Mouse (Mus musculus): ENCODE results near the gene Mib2.
"Not testable (repeated sequence)": the region's sequence is repeated elsewhere in the genome, so short reads cannot be mapped to it uniquely, and the experiment has no call there.

The Mib2 gene

GRCm38 (mm10) chr4:155668689-155669597, at the start of gene Mib2:
Mib2 (minus strand) TSS chr4:155669198.
- peak; percentile 99 for DNase-seq (ENCODE audit: low spot score)

- no peak for DNase-seq (ENCODE audit: low spot score)
These were observed 41.7 kb upstream of the Mib2 start for GRCm38 (mm10) chr4:155710521-155711252.

GRCm38 (mm10) chr4:155708988-155709387, 40.0 kb upstream of the Mib2 start:
- no peak for DNase-seq (ENCODE audit: low spot score)

DNA sequence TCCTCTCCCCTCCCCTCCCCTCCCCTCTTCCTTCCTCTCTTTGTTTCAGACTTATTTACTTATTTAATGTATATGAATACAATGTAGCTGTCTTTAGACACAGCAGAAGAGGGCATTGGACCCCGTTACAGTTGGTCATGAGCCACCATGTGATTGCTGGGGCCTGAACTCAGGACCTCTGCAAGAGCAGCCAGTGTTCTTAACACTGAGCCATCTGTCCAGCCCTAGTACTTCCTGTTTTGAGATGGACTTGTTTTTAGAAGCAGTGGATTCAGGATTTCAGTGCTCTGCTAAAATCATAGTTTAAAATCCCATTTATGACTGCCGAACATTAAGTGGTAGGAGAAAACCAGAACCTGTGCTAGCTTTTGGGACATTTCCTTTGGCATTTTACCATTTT, 39.6 kb upstream of the Mib2 start:
- no peak for DNase-seq (ENCODE audit: low spot score)

GRCm38 (mm10) chr4:155705592-155705929, 36.6 kb upstream of the Mib2 start:
- DNase-seq (ENCODE audit: low spot score): peak; percentile 32

DNA sequence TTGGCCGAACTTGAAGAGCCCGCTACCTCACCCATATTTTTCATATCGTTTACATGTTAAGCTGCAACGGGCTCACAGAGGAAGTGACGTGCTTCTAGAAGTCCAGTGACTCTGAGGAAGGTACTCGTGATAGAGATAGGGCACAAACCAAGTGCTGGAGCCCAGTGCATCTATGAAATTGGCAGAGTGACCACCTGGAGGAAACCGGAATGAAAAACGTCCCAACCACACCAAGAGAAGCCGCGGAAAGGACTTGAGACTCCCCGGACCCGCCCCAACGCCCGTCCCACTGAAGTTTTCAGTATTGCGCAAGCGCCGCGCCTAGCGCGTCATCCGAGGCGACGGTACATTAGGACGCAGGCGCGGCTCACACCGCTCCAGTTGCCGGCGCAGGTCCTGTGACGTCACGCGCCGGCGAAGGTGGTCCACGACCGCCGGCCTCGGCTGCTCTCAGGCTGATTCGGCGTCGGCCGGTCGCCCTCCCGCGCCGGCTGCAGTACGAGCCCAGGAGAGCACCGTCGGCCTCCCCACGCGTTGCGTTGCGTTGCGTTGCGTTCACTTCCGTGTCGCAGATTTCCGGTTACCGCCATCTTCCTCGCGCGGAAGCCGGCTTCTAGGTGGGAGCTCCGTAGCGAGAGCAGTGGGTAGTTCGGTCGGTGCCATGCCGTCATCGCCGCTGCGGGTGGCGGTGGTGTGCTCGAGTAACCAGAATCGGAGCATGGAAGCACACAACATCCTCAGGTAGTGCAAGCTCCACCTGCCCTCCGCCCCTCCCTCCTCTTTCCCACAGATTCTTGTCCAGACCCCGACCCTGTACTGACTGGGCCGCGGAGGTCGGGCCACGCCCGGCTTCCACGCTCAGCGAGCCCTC, 36.0 kb upstream of the Mib2 start, which contains the start of gene Ssu72:
Ssu72 (plus strand) TSS at position 80 of the 871 bp plus-strand sequence.
- DNase-seq (ENCODE audit: low spot score): peak; percentile 97

DNA sequence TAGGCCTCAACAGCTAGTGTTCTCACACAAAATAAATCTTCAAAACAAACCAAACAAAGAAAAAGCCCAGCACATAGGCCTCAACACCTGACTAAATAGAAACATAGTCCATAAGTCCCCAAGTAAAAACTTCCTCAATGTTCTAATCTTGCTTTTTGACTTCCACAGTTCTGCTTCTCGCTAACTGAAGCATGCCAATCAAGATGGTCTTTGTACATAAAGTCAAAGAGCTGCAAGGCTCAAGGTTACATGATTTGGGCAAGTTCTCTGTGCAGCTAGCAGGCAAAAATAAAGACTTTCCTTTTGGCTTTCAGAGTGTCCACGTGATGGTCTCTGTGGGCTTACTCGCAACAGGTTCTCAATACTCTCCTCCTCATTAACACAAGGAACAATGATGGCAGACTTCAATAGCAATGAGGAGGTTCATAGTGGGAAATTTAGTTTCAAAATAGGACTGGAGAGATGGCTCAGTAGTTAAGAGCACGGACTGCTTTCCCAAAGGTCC, 34.5 kb upstream of the Mib2 start:
- DNase-seq (ENCODE audit: low spot score): no peak

GRCm38 (mm10) chr4:155700425-155700824, 31.4 kb upstream of the Mib2 start:
- peak; percentile 60 for DNase-seq (ENCODE audit: low spot score)

DNA sequence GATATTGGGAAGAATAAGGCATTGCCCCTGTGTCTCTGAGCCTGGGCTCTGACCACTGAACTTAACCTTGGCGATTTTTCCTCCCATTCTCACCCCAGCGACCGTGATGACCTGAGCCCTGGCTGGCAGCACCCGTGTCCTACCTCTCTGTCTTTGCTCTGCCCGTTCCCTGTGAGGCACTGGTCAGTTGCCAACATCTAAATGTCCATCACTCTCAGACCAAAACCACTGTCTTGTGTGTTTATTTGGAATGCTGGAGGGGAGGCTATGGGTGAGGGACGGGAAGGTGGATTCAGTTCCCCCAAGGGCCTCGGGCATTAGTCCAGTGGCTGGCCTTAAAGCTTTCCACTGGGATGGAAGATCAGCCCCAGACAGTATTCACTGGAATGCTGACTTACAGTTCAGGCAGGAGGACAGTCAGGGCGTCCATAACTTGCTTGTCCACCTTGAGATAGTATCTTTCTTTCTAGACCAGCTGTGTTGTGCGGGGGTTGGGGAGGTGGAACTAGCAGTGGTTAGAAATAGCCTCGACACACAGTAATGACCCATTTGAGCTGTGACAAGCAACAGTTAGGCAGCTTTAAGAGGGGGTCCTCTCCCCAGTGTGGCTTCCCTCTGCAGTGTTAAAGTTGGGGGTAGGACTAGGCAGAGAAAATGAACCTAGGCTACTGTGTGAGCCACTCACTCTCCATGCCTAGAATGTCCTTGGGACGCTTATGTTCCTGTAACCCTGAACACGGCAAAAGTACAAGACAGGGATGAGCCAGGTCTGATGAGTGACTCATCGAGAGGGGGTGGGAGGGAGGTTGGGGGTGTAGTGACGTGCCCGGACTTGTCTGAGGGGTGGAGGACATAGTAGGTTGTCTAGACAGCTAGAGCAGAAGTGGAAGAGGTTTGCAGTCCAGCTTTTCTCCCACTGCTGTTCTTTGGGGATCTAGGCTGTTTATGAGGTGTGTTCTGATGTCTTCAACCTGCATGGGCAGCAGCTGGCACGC, 27.6 kb upstream of the Mib2 start:
- DNase-seq (ENCODE audit: low spot score): no peak

DNA sequence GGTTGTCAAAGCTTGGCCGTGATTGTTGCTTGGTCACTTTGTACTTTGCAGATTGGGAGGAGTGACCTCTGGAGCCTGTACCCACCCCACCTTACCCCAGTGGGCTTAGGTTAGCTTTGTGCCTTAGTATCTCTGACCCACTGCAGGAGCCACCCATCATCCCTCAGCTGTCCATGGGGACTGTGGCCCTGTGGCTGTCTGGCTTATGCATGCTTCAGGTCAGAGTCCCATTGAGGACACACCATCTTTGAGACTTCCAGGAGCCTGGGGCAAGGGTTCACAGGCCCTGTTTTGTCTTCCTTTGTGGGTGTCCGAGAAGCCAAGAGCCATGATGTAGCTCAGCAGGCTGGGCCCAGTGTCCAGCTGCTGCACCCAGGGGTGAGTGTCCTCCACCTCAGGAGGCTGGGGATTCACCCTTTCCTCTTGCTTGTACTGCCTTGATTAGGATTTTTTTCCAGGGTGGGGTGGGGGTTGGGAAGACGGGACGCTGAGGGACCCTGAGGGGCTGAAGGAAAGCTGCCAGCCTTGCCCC, 26.6 kb upstream of the Mib2 start:
- DNase-seq (ENCODE audit: low spot score): no peak

DNA sequence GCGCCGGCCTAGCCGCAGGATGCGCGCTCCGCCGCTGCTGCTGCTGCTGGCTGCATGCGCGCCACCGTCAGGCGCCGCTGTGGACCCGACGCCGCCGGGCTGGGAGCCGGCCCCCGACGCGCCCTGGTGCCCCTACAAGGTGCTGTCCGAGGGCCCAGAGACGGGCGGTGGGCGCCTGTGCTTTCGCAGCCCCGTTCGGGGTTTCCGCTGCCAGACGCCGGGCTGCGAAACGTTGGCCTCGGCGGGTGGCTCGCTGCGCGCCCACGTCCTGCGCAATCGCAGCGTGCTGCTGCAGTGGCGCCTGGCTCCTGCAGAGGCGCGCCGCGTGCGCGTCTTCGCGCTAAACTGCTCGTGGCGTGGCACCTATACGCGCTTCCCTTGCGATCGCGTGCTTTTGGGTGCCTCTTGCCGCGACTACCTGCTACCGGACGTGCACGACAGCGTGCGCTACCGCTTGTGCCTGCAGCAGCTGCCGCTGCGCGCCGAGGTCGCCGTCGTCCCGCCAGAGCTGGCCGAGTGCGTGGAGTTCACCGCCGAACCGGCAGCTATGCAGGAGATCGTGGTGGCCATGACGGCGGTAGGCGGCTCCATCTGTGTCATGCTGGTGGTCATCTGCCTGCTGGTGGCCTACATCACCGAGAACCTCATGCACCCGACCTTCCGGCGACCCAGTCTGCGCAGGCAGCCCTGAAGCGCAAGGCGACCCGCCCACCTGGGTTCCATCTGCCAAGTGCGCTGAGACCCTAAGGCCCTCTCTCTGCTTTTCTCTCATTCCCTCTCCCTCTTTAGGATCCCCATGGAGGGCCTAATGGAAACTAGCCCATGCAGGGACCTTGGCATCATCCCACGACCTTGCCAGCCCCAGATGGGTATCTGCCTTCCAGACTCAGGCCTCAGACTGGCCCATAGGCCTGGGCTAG, 25.7 kb upstream of the Mib2 start:
- peak; percentile 63 for DNase-seq (ENCODE audit: low spot score)

DNA sequence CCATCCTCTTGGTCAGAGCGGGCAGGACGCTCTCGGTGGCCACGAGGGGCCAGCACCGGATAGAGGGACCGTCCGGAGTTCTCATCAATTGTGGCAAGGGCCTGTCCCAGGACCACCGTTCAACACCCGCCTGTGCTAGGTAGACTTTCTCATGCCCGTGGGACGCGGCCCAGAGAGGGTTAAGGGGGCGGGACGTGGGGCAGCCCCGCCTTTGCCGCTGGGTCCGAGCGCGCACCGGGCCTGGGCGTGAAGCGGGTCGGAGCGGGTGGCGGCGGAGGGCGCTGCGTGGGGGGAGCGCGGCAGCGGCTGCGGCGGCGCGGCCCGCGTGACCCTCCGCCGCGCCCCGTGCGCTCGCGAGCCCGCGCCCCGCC, 25.1 kb upstream of the Mib2 start, which contains the start of gene Fndc10:
Fndc10 (plus strand) TSS at position 232 of the 371 bp plus-strand sequence.
- DNase-seq (ENCODE audit: low spot score): peak; percentile 77

GRCm38 (mm10) chr4:155692421-155692820, 23.4 kb upstream of the Mib2 start:
- DNase-seq (ENCODE audit: low spot score): no peak

DNA sequence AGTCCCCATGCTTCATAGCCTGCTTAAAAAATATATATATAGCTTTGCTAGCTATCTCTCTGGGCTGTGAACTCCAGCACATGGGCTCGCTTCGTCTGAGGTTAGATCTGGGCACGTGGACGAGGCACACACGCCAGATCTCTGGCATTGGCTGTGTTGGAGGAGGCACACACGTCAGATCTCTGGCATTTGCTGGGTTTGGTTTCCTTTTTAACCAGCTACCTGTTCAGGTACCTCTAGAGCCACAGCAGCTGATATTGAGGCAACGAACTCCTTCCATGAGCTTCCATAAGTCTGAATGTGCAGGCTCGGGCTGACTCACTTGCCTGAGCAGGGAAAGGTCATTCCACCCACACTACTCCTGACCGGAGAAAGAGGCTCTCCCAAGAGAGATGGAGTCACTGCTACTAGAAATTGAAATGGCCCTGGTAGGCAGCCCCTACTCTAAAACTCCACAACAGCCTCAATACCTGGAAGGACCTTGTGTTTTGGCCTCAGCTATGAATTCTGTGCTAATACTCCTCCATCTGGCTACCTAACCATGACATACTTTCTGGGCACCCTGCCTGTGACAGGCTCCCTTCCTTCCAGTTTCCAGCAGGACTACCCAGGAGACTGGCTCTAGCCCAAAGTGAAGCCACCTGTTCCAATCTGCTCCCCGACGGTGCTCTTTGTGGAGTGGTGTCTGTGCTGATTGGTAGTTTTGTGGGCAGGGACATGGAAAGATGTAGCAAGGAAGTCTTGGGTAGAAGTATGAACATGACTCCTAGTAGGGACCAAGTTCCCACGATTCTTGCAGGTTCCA, 21.8 kb upstream of the Mib2 start:
- no peak for DNase-seq (ENCODE audit: low spot score)

- DNase-seq (ENCODE audit: low spot score): not testable (repeated sequence)
These were observed 18.8 kb upstream of the Mib2 start for GRCm38 (mm10) chr4:155687764-155688163.

DNA sequence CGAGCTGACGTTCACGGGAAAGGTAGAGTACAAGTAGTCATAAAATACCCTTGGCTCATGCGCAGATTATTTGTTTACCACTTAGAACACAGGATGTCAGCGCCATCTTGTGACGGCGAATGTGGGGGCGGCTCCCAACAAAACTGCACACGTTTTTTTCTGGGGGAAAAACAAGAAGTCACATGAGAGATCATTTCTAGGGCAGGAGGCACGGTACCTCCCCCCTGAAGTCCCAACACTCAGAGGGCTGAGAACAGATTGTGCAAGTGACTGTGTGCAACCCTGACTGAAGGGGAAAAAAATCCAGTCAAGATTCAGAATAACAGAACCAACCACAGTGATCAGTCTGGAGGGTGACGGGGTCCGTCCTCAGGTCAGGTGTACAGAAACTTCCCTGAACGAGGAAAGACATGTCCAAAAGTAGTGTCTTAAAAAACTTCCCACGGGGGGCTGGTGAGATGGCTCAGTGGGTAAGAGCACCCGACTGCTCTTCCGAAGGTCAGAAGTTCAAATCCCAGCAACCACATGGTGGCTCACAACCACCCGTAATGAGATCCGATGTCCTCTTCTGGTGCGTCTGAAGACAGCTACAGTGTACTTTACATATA, 14.8 kb upstream of the Mib2 start:
- not testable (repeated sequence) for DNase-seq (ENCODE audit: low spot score)

GRCm38 (mm10) chr4:155675991-155676390, 7.0 kb upstream of the Mib2 start:
- no peak for DNase-seq (ENCODE audit: low spot score)

DNA sequence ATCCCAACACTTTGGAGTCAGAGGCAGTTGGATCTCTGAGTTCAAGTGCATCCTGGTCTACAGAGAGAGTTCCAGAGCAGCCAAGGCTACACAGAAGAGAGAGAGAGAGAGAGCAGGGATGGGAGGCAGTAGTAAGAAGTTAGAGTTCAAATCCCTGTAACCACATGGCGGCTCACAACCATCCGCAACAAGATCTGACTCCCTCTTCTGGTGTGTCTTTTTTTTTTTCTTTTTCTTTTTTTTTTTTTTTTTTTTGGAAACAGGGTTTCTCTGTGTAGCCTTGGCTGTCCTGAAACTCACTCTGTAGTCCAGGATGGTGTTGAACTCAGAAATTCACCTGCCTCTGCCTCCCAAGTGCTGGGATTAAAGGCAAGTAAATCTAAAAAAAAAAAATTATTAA, 3.1 kb upstream of the Mib2 start:
- no peak for DNase-seq (ENCODE audit: low spot score)

Measured in embryo, embryonic 10.5 days (tissue).